Mouse (Mus musculus) midbrain, embryonic 14.5 days (tissue): ENCODE measurements around the gene Tollip. TPM values are rescaled to one million over a fixed set of nuclear protein-coding genes. Genes with fewer than 3 reads are reported as not detected.

ENCODE experiments used
- ATAC-seq: fragments of 200-750 bp; cut with Nextera tagmentation; 2 replicates; pipeline ENCODE4 v1.8.0; 2017; ENCODE audit warnings: moderate number of reproducible peaks, moderate library complexity; ENCODE audit not compliant: low FRiP score, low TSS enrichment
- DNase-seq: peaks from one replicate; pipeline ENCODE4 v3.0.0-alpha.2; 2015
- H3K27ac ChIP-seq: fragments of 300-500 bp; sonication (generic); replicated peaks from 2 replicates; pipeline ENCODE4 v1.5.1; 2014; ENCODE audit warnings: mild to moderate bottlenecking, low read depth, low read length, moderate library complexity
- H3K27me3 ChIP-seq: fragments of 300-500 bp; sonication (generic); 2 replicates; pipeline ENCODE4 v1.6.1; 2014; ENCODE audit warnings: low read length, control low read depth, mixed read lengths; ENCODE audit not compliant: control insufficient read depth, insufficient read depth
- H3K36me3 ChIP-seq: fragments of 300-500 bp; sonication (generic); 2 replicates; pipeline ENCODE4 v1.6.1; 2014; ENCODE audit warnings: low read length, control low read depth; ENCODE audit not compliant: control insufficient read depth, insufficient read depth
- H3K4me1 ChIP-seq: fragments of 300-500 bp; sonication (generic); 2 replicates; pipeline ENCODE4 v1.6.1; 2014; ENCODE audit warnings: mild to moderate bottlenecking, antibody characterized with exemption, low read length, control low read depth; ENCODE audit not compliant: control insufficient read depth, insufficient read depth
- H3K4me2 ChIP-seq: fragments of 300-500 bp; sonication (generic); 2 replicates; pipeline ENCODE4 v1.6.1; 2014; ENCODE audit warnings: mild to moderate bottlenecking, low read length, moderate library complexity
- H3K4me3 ChIP-seq: fragments of 300-500 bp; sonication (generic); replicated peaks from 2 replicates; pipeline ENCODE4 v1.5.1; 2014; ENCODE audit warnings: low read depth, low read length
- H3K9ac ChIP-seq: fragments of 300-500 bp; sonication (generic); replicated peaks from 2 replicates; pipeline ENCODE4 v1.6.1; 2014; ENCODE audit warnings: mild to moderate bottlenecking, low read length, moderate library complexity
- H3K9me3 ChIP-seq: fragments of 300-500 bp; sonication (generic); 2 replicates; pipeline ENCODE4 v1.6.1; 2016; ENCODE audit warnings: low read length, control low read depth, mixed read lengths; ENCODE audit not compliant: control insufficient read depth
- WGBS: fragments of 180-500 bp; shearing (Covaris S2); extraction: QIAGEN DNeasy Blood & Tissue Kit; methylation state at CpG from one replicate; pipeline ENCODE4 v1.1.7; 2014; 5-methylcytosine and 5-hydroxymethylcytosine counted together
- polyA plus RNA-seq: library from polyadenylated mRNA; unstranded; fragments of >200 nt; fragmentation: Nextera tagmentation; extraction: Ambion mirVana; gene quantifications from 2 replicates; pipeline ENCODE4 v1.2.1, GENCODE M21; 2014

Tollip gene
- polyA plus RNA-seq, 1 experiment from 2014 or later: 79.7 TPM

- no peak for DNase-seq
- no peak overlapping the region for H3K27ac ChIP-seq
- ATAC-seq: no peak
- H3K4me1 ChIP-seq: peaks cover 10% of the 10 kb centered on the region
- no peak overlapping the region for H3K9ac ChIP-seq
- WGBS: 75% methylated on average over 6 of the region's 6 CpGs
- H3K27me3 ChIP-seq: peaks cover 11% of the 10 kb centered on the region
- H3K4me3 ChIP-seq: no peak overlapping the region
- no peak overlapping the region for H3K4me2 ChIP-seq
- H3K36me3 ChIP-seq: no peaks in the 10 kb centered on the region
- no peaks in the 10 kb centered on the region for H3K9me3 ChIP-seq
Observed at GRCm38 (mm10) chr7:141908591-141908990, 9.7 kb downstream of the Tollip start.

DNA sequence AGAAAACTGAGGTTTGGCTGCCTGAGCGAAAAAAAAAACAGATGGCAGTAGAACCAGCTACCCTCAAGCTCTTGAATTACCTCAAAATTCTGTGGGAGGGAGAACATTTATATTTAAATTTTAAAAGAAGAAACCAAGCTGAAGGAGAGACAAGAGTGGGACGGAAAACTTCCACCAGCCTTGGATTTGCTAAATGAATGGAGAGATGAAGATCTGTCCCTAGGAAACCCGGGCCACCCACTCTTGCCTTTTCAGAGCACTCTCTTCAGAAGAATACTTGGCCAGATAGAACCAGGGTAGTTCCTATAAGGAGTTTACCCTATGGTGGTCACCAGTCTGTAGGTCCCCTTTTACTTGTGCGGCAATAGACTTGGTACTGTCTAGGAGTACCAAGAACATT, 15.5 kb downstream of the Tollip start:
- Histone ChIP-seq H3K9ac (peak overlapping the region; percentile 51), H3K4me2 (peak overlapping the region; percentile 65), H3K27ac (peak overlapping the region; percentile 79), H3K4me3 (peak overlapping the region; percentile 88), H3K27me3 (peaks cover 4% of the 10 kb centered on the region), H3K36me3 (no peaks in the 10 kb centered on the region), H3K4me1 (peaks cover 23% of the 10 kb centered on the region), H3K9me3 (no peaks in the 10 kb centered on the region)
- DNase-seq: no peak
- 62% methylated on average over 4 of the region's 4 CpGs for WGBS
- no peak for ATAC-seq

- WGBS: under 1% methylated on average over 44 of the region's 44 CpGs
- H3K9me3 ChIP-seq: no peaks in the 10 kb centered on the region
- H3K27ac ChIP-seq: peak overlapping the region; percentile 80
- ATAC-seq (peak; percentile 96), DNase-seq (peak; percentile 100)
- H3K36me3 ChIP-seq: no peaks in the 10 kb centered on the region
- peak overlapping the region; percentile 88 for H3K4me3 ChIP-seq
- peaks cover 23% of the 10 kb centered on the region for H3K4me1 ChIP-seq
- H3K9ac ChIP-seq: peak overlapping the region; percentile 87
- peaks cover 4% of the 10 kb centered on the region for H3K27me3 ChIP-seq
- H3K4me2 ChIP-seq: peak overlapping the region; percentile 65
Observed at GRCm38 (mm10) chr7:141902269-141902729, 16.0 kb downstream of the Tollip start.

DNA sequence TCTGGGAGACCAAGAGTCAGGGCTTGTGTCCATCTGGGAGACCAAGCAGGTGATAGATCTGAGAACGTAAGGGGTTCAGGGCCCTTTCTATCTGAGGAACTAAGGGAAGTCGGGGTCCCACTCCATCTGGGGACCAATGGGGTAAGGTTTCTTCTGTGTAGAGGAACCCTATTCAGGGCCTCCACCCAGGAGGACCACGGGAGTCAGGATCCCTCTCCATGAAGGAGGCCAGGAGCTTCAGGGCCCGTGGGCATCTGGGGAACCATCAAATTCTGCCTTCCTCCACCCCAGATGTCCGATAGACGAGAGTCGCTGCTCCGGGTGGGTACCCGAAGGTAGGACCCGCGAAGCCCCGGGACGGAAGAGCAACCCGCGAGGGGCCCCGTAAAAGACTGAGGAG, 16.5 kb downstream of the Tollip start:
- no peak; the same call in none of the 2 replicates for ATAC-seq

DNA sequence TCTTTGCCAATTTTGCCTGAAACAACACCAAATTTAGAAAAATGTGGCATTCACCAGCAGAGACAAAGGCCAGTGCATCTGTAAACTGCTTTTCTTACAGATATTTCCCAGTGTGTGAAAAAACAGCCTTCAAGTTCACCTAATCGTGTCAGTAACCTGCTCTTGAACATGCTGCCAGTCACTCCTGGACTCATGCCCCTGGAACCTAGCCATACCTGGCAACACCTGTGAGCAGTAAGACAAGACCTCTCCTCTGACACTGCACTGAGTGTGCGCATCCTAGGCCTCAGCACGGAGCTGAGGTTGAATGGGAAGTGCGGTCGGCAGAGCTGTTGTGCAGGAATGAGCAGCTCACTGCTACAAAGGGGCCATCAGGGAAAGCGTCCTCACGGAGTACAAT, 26.2 kb downstream of the Tollip start:
- WGBS: 96% methylated on average over 7 of the region's 7 CpGs
- Histone ChIP-seq H3K9ac (no peak overlapping the region), H3K4me3 (no peak overlapping the region), H3K36me3 (peaks cover 62% of the 10 kb centered on the region), H3K27me3 (no peaks in the 10 kb centered on the region), H3K9me3 (no peaks in the 10 kb centered on the region), H3K4me2 (no peak overlapping the region), H3K27ac (no peak overlapping the region), H3K4me1 (0 out of 2 replicates have a peak, but pooled peaks cover 4% of the 10 kb centered on the region)
- ATAC-seq: no peak
- DNase-seq: no peak

More for the DNA sequence above, 16.5 kb downstream of the Tollip start:
- Histone ChIP-seq H3K9ac (peak overlapping the region; percentile 87), H3K27ac (peak overlapping the region; percentile 80), H3K4me2 (peak overlapping the region; percentile 65), H3K36me3 (no peaks in the 10 kb centered on the region), H3K9me3 (no peaks in the 10 kb centered on the region), H3K27me3 (peaks cover 4% of the 10 kb centered on the region), H3K4me1 (peaks cover 26% of the 10 kb centered on the region), H3K4me3 (peak overlapping the region; percentile 88)
- under 1% methylated on average over 16 of the region's 16 CpGs for WGBS
- DNase-seq: no peak

- no peaks in the 10 kb centered on the region for H3K9me3 ChIP-seq
- no peak overlapping the region for H3K4me3 ChIP-seq
- no peak overlapping the region for H3K9ac ChIP-seq
- WGBS: 94% methylated on average over 2 of the region's 2 CpGs
- no peak overlapping the region for H3K4me2 ChIP-seq
- H3K4me1 ChIP-seq: no peaks in the 10 kb centered on the region
- DNase-seq: no peak
- peaks cover 66% of the 10 kb centered on the region for H3K36me3 ChIP-seq
- no peak for ATAC-seq
- no peak overlapping the region for H3K27ac ChIP-seq
- H3K27me3 ChIP-seq: no peaks in the 10 kb centered on the region
Observed at GRCm38 (mm10) chr7:141878813-141879212, 39.5 kb downstream of the Tollip start.

DNA sequence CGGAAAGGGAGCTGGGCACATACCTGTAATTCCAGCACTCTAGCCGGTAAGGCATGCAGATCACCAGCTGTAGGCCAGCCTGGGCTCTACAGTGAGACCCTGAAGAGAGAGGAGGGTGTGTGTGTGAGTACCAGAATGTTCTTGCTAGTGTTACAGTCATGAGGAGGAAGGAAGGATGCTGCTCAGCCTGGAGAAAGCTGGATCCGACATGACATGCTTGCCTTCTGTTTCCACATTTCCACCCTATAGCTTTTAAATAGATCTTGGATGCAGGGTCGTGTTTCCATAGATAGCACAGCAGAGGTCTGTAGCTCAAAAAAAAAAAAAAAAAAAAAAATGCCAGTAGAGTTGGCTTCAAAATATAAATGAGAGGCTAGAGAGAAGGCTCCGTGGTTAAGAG, 43.4 kb downstream of the Tollip start:
- H3K27ac ChIP-seq: no peak overlapping the region
- no peaks in the 10 kb centered on the region for H3K9me3 ChIP-seq
- DNase-seq: no peak
- no peaks in the 10 kb centered on the region for H3K27me3 ChIP-seq
- peaks cover 51% of the 10 kb centered on the region for H3K36me3 ChIP-seq
- no peak overlapping the region for H3K4me3 ChIP-seq
- WGBS: 94% methylated on average over 5 of the region's 5 CpGs
- no peak overlapping the region for H3K4me2 ChIP-seq
- H3K9ac ChIP-seq: no peak overlapping the region
- ATAC-seq: no peak
- no peaks in the 10 kb centered on the region for H3K4me1 ChIP-seq

- H3K36me3 ChIP-seq: peaks cover 33% of the 10 kb centered on the region
- H3K4me1 ChIP-seq: no peaks in the 10 kb centered on the region
- no peak overlapping the region for H3K27ac ChIP-seq
- DNase-seq: peak; percentile 4
- no peak for ATAC-seq
- no peak overlapping the region for H3K4me3 ChIP-seq
- no peak overlapping the region for H3K9ac ChIP-seq
- H3K9me3 ChIP-seq: no peaks in the 10 kb centered on the region
- H3K4me2 ChIP-seq: no peak overlapping the region
- H3K27me3 ChIP-seq: no peaks in the 10 kb centered on the region
- WGBS: 81% methylated on average over 5 of the region's 5 CpGs
Observed at GRCm38 (mm10) chr7:141870553-141870952, 47.8 kb downstream of the Tollip start.

DNA sequence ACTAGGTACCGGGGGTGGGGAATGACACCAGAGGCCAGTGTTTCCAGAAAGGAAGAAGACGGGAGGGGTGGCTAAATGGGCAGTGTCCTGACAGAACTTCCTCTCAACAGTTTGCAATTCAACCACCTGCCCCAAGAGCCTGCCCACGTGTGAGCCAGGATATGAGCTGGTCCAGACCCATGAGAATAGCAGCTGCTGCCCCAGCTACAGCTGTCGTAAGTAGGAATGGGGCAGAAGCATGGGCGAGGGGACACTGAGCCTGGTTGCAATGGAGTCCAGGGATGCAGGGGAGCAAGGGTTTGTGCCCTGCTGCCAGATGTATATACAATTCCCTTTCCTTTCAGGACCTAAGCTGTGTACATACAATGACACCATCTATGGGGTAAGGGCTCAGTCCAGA, 48.7 kb downstream of the Tollip start:
- H3K9ac ChIP-seq: no peak overlapping the region
- H3K27me3 ChIP-seq: no peaks in the 10 kb centered on the region
- no peak for ATAC-seq
- H3K4me3 ChIP-seq: no peak overlapping the region
- H3K9me3 ChIP-seq: no peaks in the 10 kb centered on the region
- H3K36me3 ChIP-seq: peaks cover 30% of the 10 kb centered on the region
- H3K4me2 ChIP-seq: no peak overlapping the region
- 79% methylated on average over 5 of the region's 5 CpGs for WGBS
- H3K27ac ChIP-seq: no peak overlapping the region
- H3K4me1 ChIP-seq: no peaks in the 10 kb centered on the region
- no peak for DNase-seq
